Mouse (Mus musculus): ENCODE data around the gene D430041D05Rik.

- TF ChIP-seq CTCF (IDR thresholded peaks at IDR 0.05; ENCODE audit: low read depth) (no peak), EP300 (optimal IDR thresholded peaks at IDR 0.05) (no peak)
Observed at GRCm38 (mm10) chr2:104163978-104164487, 246.8 kb downstream of the D430041D05Rik start.
